Mouse (Mus musculus): ENCODE results near the gene Hspb7. TPM values are rescaled to one million over a fixed set of nuclear protein-coding genes. Genes with fewer than 3 reads are reported as not detected.

Gene Hspb7
- 0.64 TPM in 1 of 3 replicates, not detected in the others for total RNA-seq (2017)

DNA sequence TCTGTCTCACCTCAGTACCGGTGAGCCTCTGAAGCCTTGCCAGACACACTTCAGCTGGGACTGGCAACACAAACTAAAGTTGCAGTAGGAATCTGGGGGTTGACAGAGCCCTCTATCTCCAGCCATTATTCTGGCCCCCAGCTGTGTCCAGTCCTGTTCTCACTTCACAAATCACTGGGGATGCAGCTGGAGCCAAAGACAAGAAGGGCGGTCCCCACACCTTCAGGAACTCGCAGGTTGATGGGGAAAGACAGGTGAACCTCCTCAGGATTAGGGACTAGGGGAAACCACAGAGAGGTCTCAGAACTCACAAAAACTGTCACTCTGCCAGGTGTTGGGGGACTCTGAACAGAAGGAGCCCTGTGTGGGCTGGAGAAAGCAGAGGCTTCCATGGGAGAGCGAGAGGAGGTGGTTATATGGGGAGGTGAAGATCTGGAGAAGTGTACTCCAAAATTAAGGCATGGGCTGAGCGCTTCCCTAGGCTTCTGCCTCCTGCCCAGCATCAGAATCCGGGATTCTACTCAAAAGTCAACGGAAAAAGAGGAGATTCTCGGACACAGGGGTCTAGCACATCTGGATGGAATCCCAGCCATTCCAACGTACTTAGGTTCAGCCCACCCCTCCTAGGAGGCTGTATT lies at the start of gene Hspb7:
Gene Hspb7 (plus strand): TSS at position 588 of the 638 bp plus-strand sequence.
- no peak for ATAC-seq (replicated peaks; ENCODE audit: insufficient number of reproducible peaks, low FRiP score, low TSS enrichment, poor library complexity, severe bottlenecking)

DNA sequence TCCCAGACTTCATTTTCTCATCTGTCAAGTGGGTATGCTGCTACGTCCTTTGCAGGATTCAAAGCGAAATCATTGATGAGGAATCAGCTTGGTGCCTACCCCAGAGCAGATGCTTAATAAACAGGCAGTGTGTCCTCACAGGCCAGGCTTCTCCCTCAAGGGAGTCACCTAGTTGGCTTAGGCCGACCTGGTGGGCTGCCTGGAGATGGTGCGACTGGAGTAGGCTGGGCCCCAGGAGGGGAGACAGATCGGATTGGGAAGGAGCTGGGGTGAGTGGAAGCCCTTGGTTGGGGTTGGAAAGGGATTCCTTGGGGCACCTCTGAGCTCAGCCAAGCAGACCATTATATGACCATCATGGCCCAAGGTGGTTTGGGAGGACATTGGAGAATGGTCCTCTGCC lies 48.2 kb upstream of the Hspb7 start:
- no peak for ATAC-seq (replicated peaks; ENCODE audit: insufficient number of reproducible peaks, low FRiP score, low TSS enrichment, poor library complexity, severe bottlenecking)

DNA sequence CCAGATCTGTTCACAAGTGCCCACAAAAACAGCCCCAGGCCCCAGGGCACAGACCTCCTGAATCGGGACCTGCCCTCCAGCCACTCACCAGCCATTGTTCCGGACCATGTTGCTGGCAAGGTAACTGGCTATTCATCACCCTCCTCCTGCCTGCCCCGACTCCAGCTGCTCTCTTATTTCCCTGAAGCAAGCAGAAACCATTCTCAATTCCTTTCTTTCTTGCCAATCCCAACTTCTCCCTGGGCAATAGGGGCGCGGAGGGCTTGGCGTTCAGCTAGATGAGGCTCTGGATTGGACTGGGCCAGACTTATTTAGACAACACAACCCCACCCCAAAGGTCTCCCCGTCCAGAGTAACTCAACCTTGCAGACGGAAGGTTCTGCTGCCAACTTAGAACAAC lies 40.9 kb upstream of the Hspb7 start:
- ATAC-seq (replicated peaks; ENCODE audit: insufficient number of reproducible peaks, low FRiP score, low TSS enrichment, poor library complexity, severe bottlenecking) = no peak

DNA sequence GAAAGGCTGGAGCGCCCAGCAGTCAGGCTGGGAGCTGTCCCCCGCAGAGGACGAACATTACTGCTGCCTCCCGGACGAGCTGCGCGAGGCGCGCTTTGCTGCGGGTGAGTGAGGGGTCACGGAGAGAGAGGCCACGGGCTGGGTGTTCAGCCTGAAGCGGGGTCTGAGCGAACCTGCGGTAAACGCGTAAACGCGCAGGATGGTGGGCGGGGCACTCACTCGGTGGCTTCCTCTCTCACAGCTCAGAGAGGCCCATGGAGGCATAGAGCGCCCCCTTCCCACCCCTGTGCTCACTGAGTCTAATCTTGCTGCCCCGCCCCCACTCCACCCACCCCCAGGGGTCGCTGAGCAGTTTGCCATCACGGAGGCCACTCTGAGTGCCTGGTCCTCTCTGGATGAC lies 38.2 kb upstream of the Hspb7 start:
- ATAC-seq (replicated peaks; ENCODE audit: insufficient number of reproducible peaks, low FRiP score, low TSS enrichment, poor library complexity, severe bottlenecking) = no peak

DNA sequence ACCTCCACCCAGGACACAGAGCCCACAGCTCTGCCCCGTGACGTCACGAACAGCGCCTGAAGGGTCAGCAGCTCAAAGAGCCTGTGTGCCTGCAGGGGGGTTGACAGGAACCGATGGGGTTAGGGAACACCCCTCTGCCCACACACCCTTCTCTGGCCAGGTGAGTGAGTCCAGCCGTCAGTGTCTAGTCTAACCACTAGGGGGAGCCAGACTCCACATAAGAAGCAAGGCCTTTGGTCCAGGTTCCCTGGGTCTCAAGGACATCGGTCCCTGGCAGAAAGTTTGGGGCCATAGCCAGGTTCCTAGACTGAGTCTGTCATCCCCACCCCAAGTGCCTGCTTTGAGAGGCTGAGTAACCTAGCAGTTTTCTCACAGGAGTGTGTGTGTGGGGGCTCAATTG lies 35.3 kb upstream of the Hspb7 start:
- ATAC-seq (replicated peaks; ENCODE audit: insufficient number of reproducible peaks, low FRiP score, low TSS enrichment, poor library complexity, severe bottlenecking) = peak; percentile 48; the same call in 1 of the 2 replicates

DNA sequence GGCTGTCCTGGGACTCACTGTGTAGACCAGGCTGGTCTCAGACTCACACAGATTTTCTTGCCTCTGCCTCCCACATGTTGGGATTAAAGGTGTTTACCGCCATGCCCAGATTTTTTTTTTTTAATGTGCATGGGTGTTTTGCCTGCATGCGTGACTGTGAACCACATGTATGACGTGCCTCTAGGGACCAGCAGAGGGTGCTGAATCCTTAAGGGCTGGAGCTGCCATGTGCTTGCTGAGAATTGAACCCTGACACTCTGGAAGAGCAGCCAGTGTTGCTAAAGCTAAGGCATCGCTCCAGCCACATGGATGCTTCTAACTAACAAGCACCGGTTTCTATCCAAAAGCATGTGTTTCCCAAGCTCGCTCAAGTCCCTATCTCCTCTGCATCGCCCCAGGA lies 34.4 kb upstream of the Hspb7 start:
- no peak for ATAC-seq (replicated peaks; ENCODE audit: insufficient number of reproducible peaks, low FRiP score, low TSS enrichment, poor library complexity, severe bottlenecking)

DNA sequence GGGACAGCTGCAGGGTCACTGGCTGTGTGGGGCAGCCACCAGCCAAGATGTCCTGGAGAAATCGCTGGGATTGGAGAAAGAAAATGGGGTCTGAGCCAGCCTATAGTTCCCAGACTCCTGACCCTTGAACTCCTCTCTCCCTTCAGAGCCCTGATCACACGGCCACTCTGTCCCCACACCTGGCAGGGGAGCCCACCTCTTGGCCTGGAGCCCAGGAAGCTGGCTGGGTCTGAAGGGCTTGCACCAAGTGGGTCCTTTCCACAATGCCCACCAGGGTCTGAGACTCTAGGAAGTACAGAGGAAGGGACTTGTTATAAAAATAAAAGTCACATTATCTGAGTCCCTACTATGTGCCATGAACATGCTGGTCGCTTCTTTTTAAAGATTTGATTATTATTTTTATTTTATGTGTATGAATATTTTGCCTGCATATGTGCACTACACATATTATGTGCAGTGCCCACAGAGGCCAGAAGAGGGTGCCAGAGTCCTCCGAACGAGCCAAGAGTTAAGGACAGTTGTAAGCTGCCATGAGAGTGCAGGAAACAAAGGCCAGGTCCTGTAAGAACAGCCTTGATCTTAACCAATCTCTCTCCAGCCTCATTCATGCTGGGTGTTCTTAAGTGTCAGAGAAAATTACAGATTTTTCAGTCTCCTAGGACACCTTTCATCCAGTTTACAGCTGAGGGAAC lies 33.3 kb upstream of the Hspb7 start:
- ATAC-seq (replicated peaks; ENCODE audit: insufficient number of reproducible peaks, low FRiP score, low TSS enrichment, poor library complexity, severe bottlenecking) = 0 out of 2 replicates have a peak, but pooled peaks have one; percentile 40

DNA sequence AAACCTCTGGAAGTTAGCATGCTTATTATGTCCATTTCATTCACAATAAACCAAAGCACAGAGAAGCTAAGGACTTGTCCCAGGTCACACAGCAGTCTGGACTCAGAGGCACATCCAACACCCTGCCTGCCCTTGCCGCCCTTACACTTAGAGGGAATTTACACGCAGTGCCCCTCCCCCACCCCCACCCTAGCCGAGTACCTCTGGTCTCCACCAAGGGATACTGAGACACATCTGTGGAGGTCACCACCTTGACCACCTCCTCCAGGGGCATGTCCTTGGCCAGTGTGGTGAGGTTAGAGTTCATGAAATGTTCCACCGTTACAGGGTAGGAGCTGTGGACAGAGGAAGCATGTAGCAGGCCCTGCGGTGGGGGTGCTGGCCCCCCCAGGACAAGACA lies 32.6 kb upstream of the Hspb7 start:
- ATAC-seq (replicated peaks; ENCODE audit: insufficient number of reproducible peaks, low FRiP score, low TSS enrichment, poor library complexity, severe bottlenecking) = no peak

DNA sequence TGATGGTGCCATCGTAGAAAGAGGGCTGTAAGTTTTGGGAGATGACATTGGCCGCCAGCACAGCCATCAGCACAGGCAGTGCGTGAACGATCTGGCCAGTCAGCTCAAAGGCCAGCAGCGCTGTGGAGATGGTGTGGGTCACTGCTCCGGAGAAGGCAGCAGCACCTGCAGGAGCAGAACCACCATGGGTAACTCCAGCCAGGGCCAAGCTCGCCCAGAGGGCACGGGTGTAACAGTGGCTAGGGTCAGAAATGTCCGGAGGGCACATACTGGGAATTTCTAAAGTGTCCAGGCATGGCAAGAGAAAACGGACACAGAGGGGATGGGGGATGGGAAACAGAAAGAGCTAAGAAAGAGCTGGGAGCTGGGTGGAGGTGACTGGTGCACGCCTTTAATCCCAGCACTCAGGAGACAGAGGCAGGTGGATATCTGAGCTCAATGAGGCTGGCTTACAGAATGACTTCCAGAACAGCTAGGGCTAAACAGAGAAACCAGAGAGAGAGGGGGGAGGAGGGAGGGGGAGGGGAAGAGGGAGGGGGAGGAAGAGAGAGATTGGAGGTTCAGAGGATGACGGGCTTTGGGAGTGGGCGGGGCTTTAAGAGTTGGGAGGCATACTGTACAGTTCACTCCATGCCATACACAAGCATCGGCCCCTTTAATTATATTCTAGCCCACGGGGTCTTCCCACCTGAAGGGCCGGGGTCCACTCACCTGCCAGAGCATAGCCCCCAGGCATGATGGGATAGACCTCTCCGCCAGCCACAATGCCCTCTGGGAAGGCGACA lies 31.0 kb upstream of the Hspb7 start:
- ATAC-seq (replicated peaks; ENCODE audit: insufficient number of reproducible peaks, low FRiP score, low TSS enrichment, poor library complexity, severe bottlenecking) = no peak

DNA sequence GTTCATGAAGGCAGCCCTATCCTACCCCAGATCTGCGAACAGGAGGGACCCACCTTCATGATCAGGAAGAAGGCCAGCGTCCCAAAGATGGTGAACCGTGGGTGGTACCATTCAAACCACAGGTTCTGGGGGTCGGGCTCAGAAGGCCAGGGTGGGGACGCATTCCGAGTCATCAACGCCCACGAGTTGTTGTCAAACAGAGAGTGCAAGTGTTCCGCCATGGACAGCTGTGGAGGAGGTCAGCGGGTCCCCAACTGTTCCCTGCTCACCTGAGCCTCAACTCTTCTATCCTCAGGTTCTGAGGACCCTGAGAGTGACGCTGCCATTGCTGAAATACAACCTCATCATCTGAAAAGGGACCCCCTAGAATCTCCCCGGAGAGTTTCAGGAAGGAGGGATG lies 29.3 kb upstream of the Hspb7 start:
- ATAC-seq (replicated peaks; ENCODE audit: insufficient number of reproducible peaks, low FRiP score, low TSS enrichment, poor library complexity, severe bottlenecking) = no peak

DNA sequence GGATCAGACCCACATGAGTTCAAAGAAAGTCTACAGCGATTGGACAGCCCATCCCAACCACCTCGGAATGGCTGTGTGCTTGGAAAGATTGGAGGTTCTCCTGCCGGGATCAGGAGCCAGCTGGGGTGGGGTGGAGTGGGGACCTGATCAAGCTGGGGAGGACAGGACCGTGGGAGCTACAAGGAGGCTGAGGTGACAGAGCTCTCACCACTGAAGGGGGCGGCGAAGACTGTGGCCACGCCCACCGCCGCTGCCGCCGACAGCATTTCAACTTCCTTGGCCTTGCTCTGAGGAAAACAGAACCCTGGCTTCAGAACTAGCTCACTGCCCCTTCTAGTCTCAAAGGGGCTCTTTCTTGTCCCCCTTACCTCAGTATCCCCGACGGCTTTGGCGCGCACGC lies 25.8 kb upstream of the Hspb7 start:
- ATAC-seq (replicated peaks; ENCODE audit: insufficient number of reproducible peaks, low FRiP score, low TSS enrichment, poor library complexity, severe bottlenecking) = no peak

DNA sequence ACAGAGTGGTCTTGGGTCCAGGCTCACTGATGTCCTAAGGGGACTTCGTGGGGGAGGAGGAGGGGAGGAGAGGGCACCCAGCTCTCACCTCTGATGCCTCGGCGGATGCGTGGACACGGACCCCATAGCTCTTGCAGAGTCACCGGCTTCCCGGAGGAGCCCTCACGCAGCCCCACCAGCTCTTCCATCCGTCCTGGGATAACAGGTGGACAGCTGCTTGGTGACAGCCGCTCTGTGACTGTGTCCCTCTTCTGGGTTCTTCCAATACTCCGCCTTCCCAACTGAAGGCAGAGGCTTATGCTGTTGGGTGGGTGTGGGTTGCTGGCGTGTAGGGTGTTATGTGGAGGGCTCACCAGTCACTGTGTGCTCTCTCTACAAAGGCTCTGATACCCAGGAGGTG lies 22.7 kb upstream of the Hspb7 start:
- no peak for ATAC-seq (replicated peaks; ENCODE audit: insufficient number of reproducible peaks, low FRiP score, low TSS enrichment, poor library complexity, severe bottlenecking)

DNA sequence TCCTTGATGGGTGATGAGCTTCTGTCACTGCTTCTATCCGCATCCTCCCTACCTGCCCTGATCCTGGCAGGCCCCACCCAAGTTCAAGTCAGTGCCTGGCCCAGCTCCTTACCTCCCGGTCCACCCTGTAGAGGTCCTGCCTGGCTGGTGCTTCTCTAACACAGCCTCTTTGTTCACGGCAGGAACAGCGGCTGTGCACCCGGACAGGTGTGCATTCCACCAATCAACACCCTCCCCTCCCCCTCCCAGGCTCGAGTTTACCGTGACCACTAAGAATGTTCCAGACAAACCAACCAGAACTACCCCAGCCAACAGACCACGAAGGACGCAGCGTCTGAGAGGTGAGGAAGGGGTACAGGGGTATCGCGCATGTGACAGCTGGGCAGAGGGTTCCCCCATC lies 22.0 kb upstream of the Hspb7 start, which contains the start of gene Clcnka:
Gene Clcnka (minus strand): TSS at position 180 of the 400 bp plus-strand sequence.
- no peak for ATAC-seq (replicated peaks; ENCODE audit: insufficient number of reproducible peaks, low FRiP score, low TSS enrichment, poor library complexity, severe bottlenecking)

DNA sequence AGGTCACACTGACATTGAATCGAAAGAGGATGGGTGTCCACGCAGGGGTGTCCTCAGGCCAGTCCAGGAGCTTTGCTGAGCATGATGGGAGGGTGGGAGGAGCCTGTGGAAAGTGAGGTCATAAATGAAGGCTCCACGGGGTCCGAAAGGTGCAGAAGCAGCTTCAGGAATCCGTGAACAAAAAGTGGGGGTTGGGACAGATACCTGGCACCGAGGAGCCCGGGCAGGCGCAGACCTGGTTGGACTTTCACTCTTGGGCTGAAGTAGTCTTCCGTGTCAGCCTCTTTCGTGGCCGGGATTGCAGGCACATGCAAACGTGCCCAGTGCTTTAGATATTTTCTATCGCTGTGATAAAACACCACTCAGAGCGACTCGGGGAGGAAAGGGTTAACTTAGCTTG lies 20.4 kb upstream of the Hspb7 start:
- ATAC-seq (replicated peaks; ENCODE audit: insufficient number of reproducible peaks, low FRiP score, low TSS enrichment, poor library complexity, severe bottlenecking) = no peak

DNA sequence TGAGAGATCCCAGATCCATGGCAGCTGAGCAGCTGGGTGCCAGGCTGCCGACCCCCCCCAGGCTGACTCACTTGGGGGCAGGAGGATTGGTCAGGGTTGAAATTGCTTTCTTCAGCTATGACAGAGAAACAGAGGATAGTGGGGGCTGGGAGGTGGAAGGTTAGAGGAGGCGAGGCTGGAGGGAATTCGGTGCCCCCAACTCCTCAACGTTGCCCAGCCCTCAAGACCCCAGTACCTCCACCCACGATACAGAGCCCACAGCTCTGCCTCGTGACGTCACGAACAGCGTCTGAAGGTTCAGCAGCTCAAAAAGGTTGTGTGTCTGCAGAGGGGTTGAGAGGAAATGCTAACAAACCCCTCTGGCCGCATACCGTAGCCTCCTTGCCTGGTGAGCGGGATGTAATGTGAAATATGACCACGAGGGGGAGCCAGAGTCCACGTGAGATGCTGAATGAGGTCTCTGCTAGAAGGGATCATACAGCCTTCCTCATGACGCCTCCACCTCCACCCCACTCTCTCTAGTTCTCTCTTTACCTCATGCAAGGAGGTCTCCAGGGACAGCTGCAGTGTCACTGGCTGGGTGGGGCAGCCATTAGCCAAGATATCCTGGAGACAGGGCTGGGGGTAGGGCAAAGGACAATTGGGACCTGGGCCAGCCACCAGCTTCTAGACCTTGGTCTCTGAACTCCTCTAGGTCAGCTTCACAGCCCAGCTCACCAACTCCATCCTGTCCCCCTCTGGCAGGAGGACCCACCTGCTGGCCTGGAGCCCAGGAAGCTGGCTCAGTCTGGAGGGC lies 15.9 kb upstream of the Hspb7 start:
- ATAC-seq (replicated peaks; ENCODE audit: insufficient number of reproducible peaks, low FRiP score, low TSS enrichment, poor library complexity, severe bottlenecking) = peak; percentile 89

DNA sequence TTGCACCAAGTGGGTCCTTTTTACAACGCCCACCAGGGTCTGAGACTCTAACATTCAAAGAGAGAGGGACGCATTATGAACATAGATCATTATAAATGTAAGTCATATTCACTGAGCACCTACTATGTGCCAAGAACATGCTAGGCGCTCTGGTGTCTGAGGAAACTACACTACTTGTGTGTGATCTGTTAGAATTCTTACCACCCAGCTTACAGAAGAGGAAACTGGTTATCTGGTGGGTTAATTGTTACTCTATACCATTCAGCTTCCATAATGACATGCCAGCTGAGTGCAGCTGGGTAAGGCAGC lies 15.3 kb upstream of the Hspb7 start:
- ATAC-seq (replicated peaks; ENCODE audit: insufficient number of reproducible peaks, low FRiP score, low TSS enrichment, poor library complexity, severe bottlenecking) = no peak

DNA sequence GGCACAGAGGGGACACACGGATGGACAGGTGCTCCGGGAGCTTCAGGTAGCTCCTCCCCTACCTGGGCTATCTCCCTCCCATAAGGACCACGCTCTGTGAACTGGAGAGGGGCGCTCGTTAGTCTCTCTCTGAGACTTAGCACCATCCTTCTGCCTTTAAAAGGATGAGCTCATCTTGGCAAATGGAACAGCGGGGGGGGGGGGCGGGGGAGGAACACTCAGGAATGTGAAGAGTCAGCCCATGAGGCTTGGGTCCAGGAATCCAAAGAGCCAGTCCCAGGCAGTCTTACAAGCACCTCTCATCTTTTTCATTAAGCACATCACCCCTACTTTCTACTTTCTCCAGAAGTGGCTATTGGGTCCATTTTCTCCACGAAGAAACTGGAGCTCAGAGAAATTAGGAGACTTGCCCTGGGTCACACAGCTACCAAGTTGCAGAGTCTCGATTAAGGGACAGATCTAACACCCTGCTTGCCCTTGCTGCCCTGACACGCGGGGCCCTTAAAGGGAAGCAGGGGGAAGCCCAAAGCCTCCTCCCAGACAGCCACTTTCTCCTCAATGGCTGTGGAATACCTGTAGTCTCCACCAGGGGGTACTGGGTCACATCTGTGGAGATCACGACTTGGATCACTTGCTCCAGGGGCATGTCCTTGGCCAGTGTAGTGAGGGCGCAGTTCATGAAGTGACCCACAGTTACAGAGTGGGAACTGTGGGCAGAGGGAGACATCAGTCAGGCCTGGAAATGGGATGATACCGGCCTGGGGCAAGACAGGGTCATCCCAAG lies 13.9 kb upstream of the Hspb7 start:
- 0 out of 2 replicates have a peak, but pooled peaks have one; percentile 22 for ATAC-seq (replicated peaks; ENCODE audit: insufficient number of reproducible peaks, low FRiP score, low TSS enrichment, poor library complexity, severe bottlenecking)

DNA sequence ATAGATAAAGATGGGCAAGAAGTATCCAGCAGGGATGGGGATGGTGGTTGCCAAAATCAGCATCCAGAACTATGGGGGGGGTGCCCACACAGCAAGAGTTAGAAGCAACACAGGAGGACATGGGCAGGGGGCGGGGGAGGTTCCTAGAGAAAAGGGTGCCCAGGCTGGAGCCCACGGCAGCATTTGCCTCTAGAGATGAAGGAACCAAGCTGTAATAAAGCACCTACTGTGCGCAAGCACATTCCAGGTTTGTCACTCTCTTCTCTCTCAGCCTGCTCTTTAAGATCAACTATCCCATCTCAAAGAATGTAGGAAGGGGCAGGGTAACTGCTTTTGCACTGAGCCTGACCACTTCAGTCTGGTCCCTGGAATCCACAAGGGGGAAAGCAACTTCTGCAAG lies 12.0 kb upstream of the Hspb7 start:
- ATAC-seq (replicated peaks; ENCODE audit: insufficient number of reproducible peaks, low FRiP score, low TSS enrichment, poor library complexity, severe bottlenecking) = no peak

Measured in monocyte, adult 5-6 weeks (primary cell).